Mouse (Mus musculus): ENCODE results near the gene Vipr2.

The Vipr2 gene

GRCm38 (mm10) chr12:116097166-116097565 lies 19.6 kb downstream of the Vipr2 start:
- DNase-seq (ENCODE audit: low spot score): no peak

DNA sequence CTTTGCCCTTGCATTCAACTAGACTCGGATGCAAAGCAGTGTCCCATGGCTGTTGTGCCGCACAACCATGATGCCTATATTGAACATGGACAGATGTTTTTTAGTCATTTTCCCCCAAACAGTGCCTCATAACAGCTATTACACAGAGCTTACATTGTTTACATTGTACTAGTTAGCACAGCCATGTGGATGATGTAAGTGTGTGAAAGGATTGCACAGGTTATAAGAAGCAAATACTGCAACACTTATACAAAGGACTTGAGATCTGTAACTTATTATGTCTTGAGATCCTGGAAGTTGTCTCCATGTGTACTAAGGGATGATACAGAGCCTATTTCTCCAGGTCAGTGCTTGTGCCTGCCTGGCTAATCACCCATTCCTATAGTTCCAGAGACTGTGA lies 24.4 kb downstream of the Vipr2 start:
- no peak for DNase-seq (ENCODE audit: low spot score)

GRCm38 (mm10) chr12:116109451-116110353 lies 32.2 kb downstream of the Vipr2 start:
- DNase-seq (ENCODE audit: low spot score): no peak

GRCm38 (mm10) chr12:116111007-116111694 lies 33.6 kb downstream of the Vipr2 start:
- no peak for DNase-seq (ENCODE audit: low spot score)

GRCm38 (mm10) chr12:116115781-116116180 lies 38.3 kb downstream of the Vipr2 start:
- DNase-seq (ENCODE audit: low spot score): no peak

DNA sequence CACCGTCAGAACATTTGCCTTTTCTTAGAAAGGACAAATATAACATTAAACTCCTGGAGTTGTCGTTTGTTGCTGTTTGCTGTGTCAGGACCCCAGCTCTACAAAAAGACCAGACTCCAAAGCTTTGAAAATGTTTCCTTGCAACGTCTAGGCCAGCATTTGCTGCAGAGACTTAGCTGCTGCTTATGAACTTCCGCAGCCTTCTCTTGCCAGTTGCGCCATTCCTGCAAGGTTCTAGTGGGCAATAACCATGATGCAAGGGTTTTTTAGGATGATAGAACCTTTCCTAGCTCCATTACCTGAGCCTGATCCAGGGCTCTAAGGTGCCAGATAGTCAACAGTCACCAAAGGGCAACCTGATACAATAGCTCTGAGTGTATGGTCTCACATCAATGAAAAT lies 38.9 kb downstream of the Vipr2 start:
- no peak for DNase-seq (ENCODE audit: low spot score)

GRCm38 (mm10) chr12:116117352-116117929 lies 39.9 kb downstream of the Vipr2 start:
- no peak for DNase-seq (ENCODE audit: low spot score)

DNA sequence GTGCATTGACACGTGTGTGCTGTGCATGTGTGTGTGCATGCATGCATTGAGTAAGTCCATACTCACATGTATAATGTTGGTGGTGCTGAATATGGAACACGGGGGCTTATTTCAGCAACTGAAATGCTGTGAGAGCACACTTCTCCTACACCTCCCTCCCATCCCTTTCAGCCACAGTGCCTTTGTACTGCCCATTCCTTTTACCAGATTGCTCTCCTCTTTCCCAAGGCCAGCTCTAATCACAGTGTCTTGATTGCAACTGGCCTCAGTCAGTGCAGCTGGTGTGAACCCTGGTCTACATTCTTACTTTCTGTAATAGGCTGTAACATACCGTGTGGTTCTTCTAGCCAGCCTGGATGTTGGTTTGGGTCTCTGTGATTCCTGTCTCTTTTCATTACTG lies 41.5 kb downstream of the Vipr2 start:
- no peak for DNase-seq (ENCODE audit: low spot score)

- DNase-seq (ENCODE audit: low spot score): no peak
Observed at GRCm38 (mm10) chr12:116123786-116124185, 46.3 kb downstream of the Vipr2 start.

DNA sequence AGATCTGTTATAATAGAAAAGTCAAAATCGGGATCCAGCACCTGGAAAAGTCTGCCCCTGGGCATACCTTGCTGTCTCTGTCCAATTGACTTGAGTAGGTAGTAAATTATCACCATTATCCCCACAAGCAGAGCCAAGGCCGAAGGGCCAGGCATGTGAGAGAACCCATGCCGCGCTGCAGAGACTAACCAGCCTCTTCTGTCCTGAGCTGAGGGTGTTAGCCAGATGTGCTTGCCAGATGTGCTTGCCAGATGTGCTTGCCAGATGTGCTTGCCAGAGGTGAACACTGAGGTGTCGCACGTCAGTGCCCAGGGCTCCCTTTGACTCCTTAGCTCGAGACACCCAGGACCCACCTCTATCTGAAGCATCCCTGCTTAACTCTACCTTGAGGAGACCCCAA lies 53.4 kb downstream of the Vipr2 start:
- DNase-seq (ENCODE audit: low spot score): no peak

DNA sequence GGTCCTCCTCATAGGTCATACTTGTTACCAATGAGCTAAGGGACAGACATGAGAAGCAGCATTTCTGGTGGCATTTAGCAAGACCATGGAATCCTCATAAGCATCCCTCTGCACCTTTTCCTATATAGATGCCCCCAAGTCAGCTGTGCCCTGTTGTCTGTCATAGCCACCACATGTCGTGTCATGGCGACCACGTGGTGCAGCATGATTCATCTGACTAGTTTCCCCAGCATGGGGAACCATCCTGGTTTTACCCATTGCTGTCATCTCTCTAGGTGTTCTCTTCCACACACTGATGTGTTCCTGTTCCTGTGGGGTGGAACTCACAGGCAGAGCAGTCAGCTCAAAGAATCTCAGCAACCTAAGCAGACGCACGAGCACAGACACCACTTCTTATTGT lies 55.4 kb downstream of the Vipr2 start:
- DNase-seq (ENCODE audit: low spot score): no peak

GRCm38 (mm10) chr12:116135906-116136305 lies 58.4 kb downstream of the Vipr2 start:
- DNase-seq (ENCODE audit: low spot score): no peak

- DNase-seq (ENCODE audit: low spot score): no peak
Observed at GRCm38 (mm10) chr12:116138322-116139205, 61.0 kb downstream of the Vipr2 start.

DNA sequence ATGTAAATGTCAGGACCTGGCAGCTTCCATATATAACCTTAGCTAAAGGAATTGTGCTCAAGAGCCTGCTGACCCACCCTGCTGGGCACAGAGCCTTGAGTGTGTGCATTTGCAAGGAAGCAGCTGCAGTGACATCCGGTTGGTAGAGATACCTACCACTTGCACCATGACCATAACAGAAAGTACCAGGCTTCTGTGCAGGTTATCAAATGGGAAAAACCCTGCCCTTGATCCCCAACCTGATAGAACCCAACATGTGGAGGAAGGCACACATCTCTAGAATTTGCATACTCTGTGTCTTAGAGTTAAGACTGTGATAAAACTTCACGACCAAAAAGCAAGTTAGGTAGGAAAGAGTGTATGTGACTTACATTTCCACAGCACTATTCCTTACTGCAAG lies 63.1 kb downstream of the Vipr2 start:
- no peak for DNase-seq (ENCODE audit: low spot score)

- no peak for DNase-seq (ENCODE audit: low spot score)
Observed at GRCm38 (mm10) chr12:116141816-116142215, 64.3 kb downstream of the Vipr2 start.

GRCm38 (mm10) chr12:116142464-116142863 lies 64.9 kb downstream of the Vipr2 start:
- no peak for DNase-seq (ENCODE audit: low spot score)

- no peak for DNase-seq (ENCODE audit: low spot score)
Observed at GRCm38 (mm10) chr12:116145246-116145645, 67.7 kb downstream of the Vipr2 start.

DNA sequence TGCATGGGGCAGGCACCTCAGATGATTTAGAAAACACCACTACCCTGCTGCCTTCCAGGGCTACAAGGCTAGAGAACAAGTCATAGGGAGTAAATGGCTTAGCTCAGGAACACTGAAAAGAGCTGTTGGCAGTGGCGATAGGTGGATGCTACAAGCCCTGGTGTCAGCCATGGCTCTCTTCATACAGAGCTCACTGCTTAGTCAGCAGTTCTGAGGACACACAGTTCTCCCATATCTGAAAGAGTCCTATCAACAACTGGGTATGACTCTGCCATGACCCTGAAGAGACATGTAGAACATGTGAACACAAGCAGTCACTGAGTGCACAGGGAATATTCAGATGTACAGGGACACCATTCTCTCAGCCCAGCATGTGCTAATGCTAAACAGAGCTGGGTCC lies 68.2 kb downstream of the Vipr2 start:
- DNase-seq (ENCODE audit: low spot score): no peak

DNA sequence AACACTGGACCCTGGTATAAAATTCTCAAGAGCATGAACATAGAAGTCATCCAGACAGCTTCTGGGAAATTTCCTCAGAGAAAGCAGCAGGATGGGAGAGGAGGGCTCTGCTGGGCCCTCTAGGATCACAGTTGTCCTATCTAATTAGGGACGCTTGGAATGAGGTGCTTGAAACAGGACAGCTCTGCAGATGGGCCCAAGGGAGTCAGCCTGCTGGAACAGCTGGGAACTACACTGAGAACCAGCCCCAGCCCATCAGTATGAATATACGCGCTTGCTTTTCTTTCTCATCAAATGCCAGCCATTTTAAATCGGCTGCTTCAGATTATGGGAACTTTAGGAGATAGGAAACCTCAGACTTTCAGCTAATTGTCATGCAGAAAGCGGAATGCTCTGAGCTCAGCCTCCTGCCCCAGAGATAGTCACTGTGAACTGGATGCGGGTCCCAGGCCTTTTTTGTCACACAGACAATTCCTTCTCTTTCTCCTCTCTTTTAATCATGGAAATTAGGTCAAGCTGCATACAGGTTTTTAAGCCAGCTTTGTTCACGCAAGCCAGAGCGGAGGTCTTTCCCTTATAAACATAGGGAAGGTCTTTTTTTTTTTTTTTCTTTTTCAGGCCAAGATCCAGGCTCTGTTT lies 69.6 kb downstream of the Vipr2 start:
- DNase-seq (ENCODE audit: low spot score): no peak

- no peak for DNase-seq (ENCODE audit: low spot score)
Observed at GRCm38 (mm10) chr12:116152866-116153428, 75.4 kb downstream of the Vipr2 start.

Data from ovary, adult 18-20 months (tissue).